Mouse (Mus musculus): ENCODE measurements around the gene Dbndd1. TPM values are rescaled to one million over a fixed set of nuclear protein-coding genes. Genes with fewer than 3 reads are reported as not detected.
"Not testable (repeated sequence)": the region's sequence is repeated elsewhere in the genome, so short reads cannot be mapped to it uniquely, and the experiment has no call there.

The Dbndd1 gene
- not detected for total RNA-seq (2021)

GRCm38 (mm10) chr8:123514781-123515539 lies at the start of gene Dbndd1:
Gene Dbndd1 (minus strand): TSS chr8:123515463.
- intact Hi-C loops (cut with DNase I), result no loop called here
- no peak for DNase-seq (ENCODE audit: low spot score)

GRCm38 (mm10) chr8:123564221-123564620 lies 49.0 kb upstream of the Dbndd1 start:
- DNase-seq (ENCODE audit: low spot score); intact Hi-C loops (cut with DNase I): not testable (repeated sequence)

- DNase-seq (ENCODE audit: low spot score), result peak; percentile 34
These were observed 22.4 kb upstream of the Dbndd1 start for GRCm38 (mm10) chr8:123537641-123538040.

GRCm38 (mm10) chr8:123536990-123537380 lies 21.7 kb upstream of the Dbndd1 start:
- DNase-seq (ENCODE audit: low spot score), result no peak
- intact Hi-C loops (cut with DNase I), result no loop called here

More at GRCm38 (mm10) chr8:123537641-123538040, 22.4 kb upstream of the Dbndd1 start:
- intact Hi-C loops (cut with DNase I), result not testable (repeated sequence)

- DNase-seq (ENCODE audit: low spot score), result no peak
- intact Hi-C loops (cut with DNase I), result no loop called here
These were observed 21.2 kb upstream of the Dbndd1 start for GRCm38 (mm10) chr8:123536242-123536989.

GRCm38 (mm10) chr8:123527720-123528489 lies 12.6 kb upstream of the Dbndd1 start:
- intact Hi-C loops (cut with DNase I), result no loop called here
- no peak for DNase-seq (ENCODE audit: low spot score)

- DNase-seq (ENCODE audit: low spot score); intact Hi-C loops (cut with DNase I): not testable (repeated sequence)
These were observed 4.8 kb upstream of the Dbndd1 start for GRCm38 (mm10) chr8:123520048-123520447.

- intact Hi-C loops (cut with DNase I), result no loop called here
These were observed 3.4 kb upstream of the Dbndd1 start, which contains the start of gene Gas8 for GRCm38 (mm10) chr8:123518667-123519066. Gene Gas8 (plus strand): TSS chr8:123518834.

GRCm38 (mm10) chr8:123518172-123518571 lies 2.9 kb upstream of the Dbndd1 start:
- intact Hi-C loops (cut with DNase I), result no loop called here
- DNase-seq (ENCODE audit: low spot score), result no peak

More at GRCm38 (mm10) chr8:123518667-123519066, 3.4 kb upstream of the Dbndd1 start, which contains the start of gene Gas8:
- DNase-seq (ENCODE audit: low spot score), result peak; percentile 82

GRCm38 (mm10) chr8:123516596-123516995 lies 1.3 kb upstream of the Dbndd1 start:
- DNase-seq (ENCODE audit: low spot score), result no peak
- intact Hi-C loops (cut with DNase I), result no loop called here

GRCm38 (mm10) chr8:123515540-123515897 lies 256 bp upstream of the Dbndd1 start:
- no peak for DNase-seq (ENCODE audit: low spot score)

GRCm38 (mm10) chr8:123514136-123514535 lies 1.1 kb downstream of the Dbndd1 start:
- intact Hi-C loops (cut with DNase I), result no loop called here
- no peak for DNase-seq (ENCODE audit: low spot score)

More at GRCm38 (mm10) chr8:123515540-123515897, 256 bp upstream of the Dbndd1 start:
- intact Hi-C loops (cut with DNase I), result no loop called here

GRCm38 (mm10) chr8:123510819-123511218 lies 4.4 kb downstream of the Dbndd1 start:
- intact Hi-C loops (cut with DNase I), result no loop called here
- DNase-seq (ENCODE audit: low spot score), result no peak

GRCm38 (mm10) chr8:123507153-123507552 lies 8.1 kb downstream of the Dbndd1 start:
- intact Hi-C loops (cut with DNase I), result no loop called here
- DNase-seq (ENCODE audit: low spot score), result no peak

- intact Hi-C loops (cut with DNase I), result no loop called here
- DNase-seq (ENCODE audit: low spot score), result no peak
These were observed 9.6 kb downstream of the Dbndd1 start for GRCm38 (mm10) chr8:123505695-123506094.

GRCm38 (mm10) chr8:123505267-123505666 lies 10.0 kb downstream of the Dbndd1 start:
- DNase-seq (ENCODE audit: low spot score), result no peak

GRCm38 (mm10) chr8:123504591-123505195 lies 10.6 kb downstream of the Dbndd1 start:
- DNase-seq (ENCODE audit: low spot score), result no peak
- intact Hi-C loops (cut with DNase I), result no loop called here

More at GRCm38 (mm10) chr8:123505267-123505666, 10.0 kb downstream of the Dbndd1 start:
- intact Hi-C loops (cut with DNase I), result no loop called here

- intact Hi-C loops (cut with DNase I), result no loop called here
- DNase-seq (ENCODE audit: low spot score), result no peak
These were observed 11.3 kb downstream of the Dbndd1 start for GRCm38 (mm10) chr8:123503801-123504467.

GRCm38 (mm10) chr8:123502192-123502591 lies 13.1 kb downstream of the Dbndd1 start:
- intact Hi-C loops (cut with DNase I), result no loop called here
- no peak for DNase-seq (ENCODE audit: low spot score)
